Mouse (Mus musculus): ENCODE measurements at regions not wholly inside any gene's neighbourhood (a gene's known extent, or its start where the extent isn't known, plus 50 kb on each side); places are given as distances from the start of the nearest gene placed in this dataset.

DNA sequence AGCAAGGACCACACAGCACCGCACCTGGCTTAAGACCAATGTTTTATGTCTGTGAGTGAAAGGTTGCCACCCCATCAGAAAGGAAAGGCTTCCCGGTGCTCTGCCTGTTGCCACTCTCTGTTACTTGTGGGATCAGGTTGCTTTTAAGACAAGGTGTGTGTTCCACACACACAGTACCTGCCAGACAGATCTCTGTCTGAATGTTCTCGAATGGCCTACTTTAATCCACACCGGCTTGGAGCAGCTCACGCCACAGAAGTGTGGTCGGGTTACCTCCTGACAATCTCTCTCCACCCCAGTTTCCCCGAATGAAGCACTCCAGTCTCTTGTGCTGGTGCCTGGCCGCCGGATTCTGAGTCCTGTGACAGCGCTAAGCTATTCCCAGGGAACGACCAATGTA, 214.0 kb downstream of the Sptssa start:
- ATAC-seq (ENCODE audit: extremely low read depth, insufficient number of reproducible peaks, low FRiP score, poor library complexity, severe bottlenecking) = no peak
- Histone ChIP-seq H3K36me3 (replicated peaks) (no peaks in the 10 kb centered on the region), H3K27me3 (ENCODE audit: insufficient read depth, low read length) (no peaks in the 10 kb centered on the region), H3K4me3 (ENCODE audit: low read depth, low read length) (no peak overlapping the region), H3K4me1 (ENCODE audit: insufficient read depth, low read depth, low read length) (no peaks in the 10 kb centered on the region), H3K9me3 (replicated peaks) (peaks cover 41% of the 10 kb centered on the region)
- no peak for DNase-seq (ENCODE audit: low spot score)
- TF ChIP-seq GATA1 (IDR thresholded peaks at IDR 0.05; ENCODE audit: borderline replicate concordance, low read length) = no peak

GRCm38 (mm10) chr12:54440851-54441593, 215.4 kb downstream of the Sptssa start:
- no peak for DNase-seq (ENCODE audit: low spot score)
- Histone ChIP-seq H3K9me3 (replicated peaks) (peaks cover 38% of the 10 kb centered on the region), H3K4me1 (ENCODE audit: insufficient read depth, low read depth, low read length) (no peaks in the 10 kb centered on the region), H3K36me3 (replicated peaks) (no peaks in the 10 kb centered on the region), H3K4me3 (ENCODE audit: low read depth, low read length) (no peak overlapping the region), H3K27me3 (ENCODE audit: insufficient read depth, low read length) (no peaks in the 10 kb centered on the region)
- no peak for ATAC-seq (ENCODE audit: extremely low read depth, insufficient number of reproducible peaks, low FRiP score, poor library complexity, severe bottlenecking)
- TF ChIP-seq TAL1 (conservative IDR thresholded peaks at IDR 0.05; ENCODE audit: low read depth, low read length) (no peak), GATA2 (IDR thresholded peaks at IDR 0.05; ENCODE audit: borderline replicate concordance, low read depth, low read length) (no peak), POLR2AphosphoS5 (IDR thresholded peaks at IDR 0.05; ENCODE audit: insufficient replicate concordance, low read depth, low read length) (no peak), CTCF (IDR thresholded peaks at IDR 0.05; ENCODE audit: low read depth, low read length) (no peak), GATA1 (IDR thresholded peaks at IDR 0.05; ENCODE audit: borderline replicate concordance, low read length) (no peak)

GRCm38 (mm10) chr12:54438793-54439192, 217.6 kb downstream of the Sptssa start:
- Histone ChIP-seq H3K4me3 (ENCODE audit: low read depth, low read length) (no peak overlapping the region), H3K36me3 (replicated peaks) (no peaks in the 10 kb centered on the region), H3K9me3 (replicated peaks) (peaks cover 37% of the 10 kb centered on the region), H3K27me3 (ENCODE audit: insufficient read depth, low read length) (no peaks in the 10 kb centered on the region), H3K4me1 (ENCODE audit: insufficient read depth, low read depth, low read length) (no peaks in the 10 kb centered on the region)
- DNase-seq (ENCODE audit: low spot score) = no peak
- TF ChIP-seq POLR2AphosphoS5 (IDR thresholded peaks at IDR 0.05; ENCODE audit: insufficient replicate concordance, low read depth, low read length) (no peak), GATA1 (IDR thresholded peaks at IDR 0.05; ENCODE audit: borderline replicate concordance, low read length) (no peak), CTCF (IDR thresholded peaks at IDR 0.05; ENCODE audit: low read depth, low read length) (no peak), GATA2 (IDR thresholded peaks at IDR 0.05; ENCODE audit: borderline replicate concordance, low read depth, low read length) (no peak), TAL1 (conservative IDR thresholded peaks at IDR 0.05; ENCODE audit: low read depth, low read length) (no peak)
- ATAC-seq (ENCODE audit: extremely low read depth, insufficient number of reproducible peaks, low FRiP score, poor library complexity, severe bottlenecking) = no peak

GRCm38 (mm10) chr12:54425236-54425635, 221.6 kb upstream of the Egln3 start:
- no peak for ATAC-seq (ENCODE audit: extremely low read depth, insufficient number of reproducible peaks, low FRiP score, poor library complexity, severe bottlenecking)
- H3K4me3 ChIP-seq (ENCODE audit: low read depth, low read length) = no peak overlapping the region
- H3K27me3 ChIP-seq (ENCODE audit: insufficient read depth, low read length) = no peaks in the 10 kb centered on the region
- DNase-seq (ENCODE audit: low spot score) = no peak
- no peaks in the 10 kb centered on the region for H3K36me3 ChIP-seq (replicated peaks)
- TF ChIP-seq POLR2AphosphoS5 (IDR thresholded peaks at IDR 0.05; ENCODE audit: insufficient replicate concordance, low read depth, low read length) = no peak
- no peaks in the 10 kb centered on the region for H3K4me1 ChIP-seq (ENCODE audit: insufficient read depth, low read depth, low read length)
- peaks cover 22% of the 10 kb centered on the region for H3K9me3 ChIP-seq (replicated peaks)

DNA sequence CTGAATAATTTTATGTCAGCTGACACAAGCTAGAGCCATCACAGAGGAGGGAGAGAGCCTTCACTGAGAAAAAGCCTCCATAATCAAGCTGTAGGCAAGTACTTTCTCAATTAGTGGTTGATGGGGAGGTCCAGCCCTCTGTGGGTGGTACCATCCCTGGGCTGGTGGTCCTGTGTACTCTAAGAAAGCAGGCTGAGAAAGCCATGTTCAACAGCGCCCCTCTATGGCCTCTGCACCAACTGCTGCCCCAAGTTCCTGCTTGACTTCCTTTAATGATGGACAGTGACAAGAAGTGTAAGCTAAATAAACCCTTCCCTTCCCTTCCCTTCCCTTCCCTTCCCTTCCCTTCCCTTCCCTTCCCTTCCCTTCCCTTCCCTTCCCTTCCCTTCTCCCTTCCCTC, 211.2 kb upstream of the Egln3 start:
- no peaks in the 10 kb centered on the region for H3K27me3 ChIP-seq (ENCODE audit: insufficient read depth, low read length)
- no peaks in the 10 kb centered on the region for H3K4me1 ChIP-seq (ENCODE audit: insufficient read depth, low read depth, low read length)
- no peaks in the 10 kb centered on the region for H3K36me3 ChIP-seq (replicated peaks)
- no peak for DNase-seq (ENCODE audit: low spot score)
- H3K9me3 ChIP-seq (replicated peaks) = peaks cover 50% of the 10 kb centered on the region
- TF ChIP-seq GATA1 (IDR thresholded peaks at IDR 0.05; ENCODE audit: borderline replicate concordance, low read length) (no peak), POLR2AphosphoS5 (IDR thresholded peaks at IDR 0.05; ENCODE audit: insufficient replicate concordance, low read depth, low read length) (no peak), TAL1 (conservative IDR thresholded peaks at IDR 0.05; ENCODE audit: low read depth, low read length) (no peak)
- ATAC-seq (ENCODE audit: extremely low read depth, insufficient number of reproducible peaks, low FRiP score, poor library complexity, severe bottlenecking) = no peak
- H3K4me3 ChIP-seq (ENCODE audit: low read depth, low read length) = no peak overlapping the region

DNA sequence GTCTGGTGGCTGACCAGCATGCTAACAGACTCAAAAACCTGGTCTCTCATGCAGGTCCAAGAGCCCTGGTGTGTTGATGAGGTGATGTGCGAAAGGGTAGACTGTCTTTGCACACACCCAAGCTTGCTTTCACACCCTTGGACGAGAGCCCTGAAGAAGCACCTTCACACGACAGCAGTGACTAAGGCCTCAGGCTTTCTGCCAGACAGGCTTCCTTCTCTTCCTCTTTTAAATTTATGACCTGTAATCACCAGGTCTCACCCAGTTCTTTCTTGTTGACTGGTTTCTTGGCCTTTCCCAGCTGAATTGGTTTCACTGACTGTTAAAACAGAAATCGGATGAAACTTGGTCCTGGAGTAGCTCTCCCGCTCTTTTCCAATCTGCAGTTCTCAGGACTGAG, 210.5 kb upstream of the Egln3 start:
- H3K9me3 ChIP-seq (replicated peaks) = peaks cover 48% of the 10 kb centered on the region
- DNase-seq (ENCODE audit: low spot score) (no peak), ATAC-seq (ENCODE audit: extremely low read depth, insufficient number of reproducible peaks, low FRiP score, poor library complexity, severe bottlenecking) (no peak)
- no peaks in the 10 kb centered on the region for H3K27me3 ChIP-seq (ENCODE audit: insufficient read depth, low read length)
- no peaks in the 10 kb centered on the region for H3K4me1 ChIP-seq (ENCODE audit: insufficient read depth, low read depth, low read length)
- TF ChIP-seq TAL1 (conservative IDR thresholded peaks at IDR 0.05; ENCODE audit: low read depth, low read length) = no peak
- H3K36me3 ChIP-seq (replicated peaks) = no peaks in the 10 kb centered on the region
- no peak overlapping the region for H3K4me3 ChIP-seq (ENCODE audit: low read depth, low read length)

DNA sequence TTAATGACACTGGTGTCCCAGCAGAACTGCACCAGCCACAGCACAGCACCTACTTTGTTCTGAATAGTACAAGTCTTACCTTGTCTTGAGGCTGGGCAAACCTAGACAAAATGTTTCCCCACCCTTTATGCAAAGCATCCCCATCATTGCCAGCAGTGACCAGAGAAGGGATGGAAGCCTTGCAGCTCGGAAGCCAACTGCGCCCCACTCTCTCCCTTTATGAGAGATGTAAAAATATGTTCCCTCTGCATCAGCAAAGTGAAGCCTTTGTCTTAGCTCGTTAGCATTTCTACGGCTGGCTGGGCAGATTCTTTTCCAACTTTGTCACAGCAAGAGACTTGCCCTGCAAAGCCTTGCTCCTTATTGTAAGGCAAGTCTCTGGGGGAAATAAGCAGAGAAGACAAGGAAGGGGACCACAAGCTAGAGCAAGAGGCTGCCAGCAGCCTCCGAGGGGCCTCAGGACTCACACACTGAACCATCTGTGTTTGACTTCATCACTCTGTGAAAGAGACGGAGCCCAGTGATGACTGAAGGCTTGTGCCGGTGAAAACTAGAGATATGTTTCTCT, 206.5 kb upstream of the Egln3 start:
- no peak overlapping the region for H3K4me3 ChIP-seq (ENCODE audit: low read depth, low read length)
- ATAC-seq (ENCODE audit: extremely low read depth, insufficient number of reproducible peaks, low FRiP score, poor library complexity, severe bottlenecking) (no peak), DNase-seq (ENCODE audit: low spot score) (no peak)
- H3K9me3 ChIP-seq (replicated peaks) = peaks cover 50% of the 10 kb centered on the region
- H3K4me1 ChIP-seq (ENCODE audit: insufficient read depth, low read depth, low read length) = no peaks in the 10 kb centered on the region
- H3K27me3 ChIP-seq (ENCODE audit: insufficient read depth, low read length) = no peaks in the 10 kb centered on the region
- no peaks in the 10 kb centered on the region for H3K36me3 ChIP-seq (replicated peaks)
- no peak for TF ChIP-seq GATA1 (IDR thresholded peaks at IDR 0.05; ENCODE audit: borderline replicate concordance, low read length)
- TF ChIP-seq GATA2 (IDR thresholded peaks at IDR 0.05; ENCODE audit: borderline replicate concordance, low read depth, low read length) = no peak

Data from G1E (cell line).